26 mouse cellular contexts compared by ENCODE assay signal in the genomic region with DNA sequence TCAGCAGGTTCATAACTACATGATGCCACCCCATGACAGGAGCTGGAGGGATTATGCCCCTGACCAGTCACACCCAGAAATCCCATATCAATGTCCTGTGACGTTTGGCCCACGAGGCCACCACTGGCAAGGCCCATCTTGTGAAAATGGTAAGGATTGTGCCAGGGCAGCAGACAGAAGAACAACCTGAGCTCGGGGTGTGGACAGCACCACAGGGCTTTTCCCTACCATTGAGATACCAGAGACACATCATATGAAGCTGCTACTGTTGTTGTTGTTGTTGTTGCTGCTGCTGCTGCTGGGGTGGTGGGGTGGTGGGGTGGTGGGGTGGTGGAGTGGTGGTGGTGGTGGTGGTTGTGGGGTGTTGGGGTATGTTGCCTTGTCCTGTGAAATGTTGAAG. TPM values are rescaled to one million over a fixed set of nuclear protein-coding genes. Genes with fewer than 3 reads are reported as not detected.
A peak's percentile ranks its signal among the peaks of the same experiment; 100 is the strongest.
DNase-seq lines count a peak whose midpoint lies in the region; ATAC-seq and TF ChIP-seq lines count a peak whose summit lies in the region.
"Had no signal": no experiment of that assay in that cellular context is flagged by ENCODE, and none has a peak within 500 bp of the region (broad histone marks: within the 10 kb centered on the region; RNA-seq: fewer than 3 reads in every experiment).

No protein-coding gene starts in this region.

- ATAC-seq in limb, embryonic 11.5 days (ENCODE audit: insufficient number of reproducible peaks, low FRiP score, low TSS enrichment, low read depth), result no peak
- ATAC-seq in frontal cortex, adult (ENCODE audit: low TSS enrichment), result no peak
- no peak for ATAC-seq in hindbrain, embryonic 11.5 days (ENCODE audit: low FRiP score)
- ATAC-seq: forebrain, embryonic 14.5 days; forebrain, embryonic 16.5 days; Patski had no signal

- no peak overlapping the region for H3K27ac ChIP-seq in limb, embryonic 11.5 days (replicated peaks; ENCODE audit: low read depth, low read length)
- no peak overlapping the region for H3K27ac ChIP-seq in limb, embryonic 10.5 days
- H3K27ac ChIP-seq in CH12.LX (ENCODE audit: insufficient read depth, low read depth), result peak overlapping the region; percentile 71
- no peak overlapping the region for H3K27ac ChIP-seq in hindbrain, embryonic 11.5 days (ENCODE audit: low read depth, low read length)
- H3K27ac ChIP-seq: embryonic facial prominence, embryonic 13.5 days; embryonic facial prominence, embryonic 15.5 days; forebrain, embryonic 10.5 days; forebrain, embryonic 12.5 days had no signal

- dilution Hi-C loops in CH12.LX (cut with MboI; ENCODE audit: extremely low pct_ligation_motif_present, extremely low pct_unique_long_range_greater_than_20kb, low sequenced_read_pairs), result no loop called here

- H3K36me3 ChIP-seq in limb, embryonic 11.5 days (ENCODE audit: control insufficient read depth, insufficient read depth, low read length), result no peaks in the 10 kb centered on the region
- no peaks in the 10 kb centered on the region for H3K36me3 ChIP-seq in limb, embryonic 10.5 days
- H3K36me3 ChIP-seq in CH12.LX (replicated peaks in 1 of 2; ENCODE audit: control insufficient read depth in 1 of 2, insufficient read depth in 1 of 2, low read length in 1 of 2), result peaks cover 57 to 78% of the 10 kb centered on the region in 2 experiments
- H3K36me3 ChIP-seq in hindbrain, embryonic 11.5 days (ENCODE audit: control insufficient read depth, insufficient read depth, low read length), result no peaks in the 10 kb centered on the region
- H3K36me3 ChIP-seq: embryonic facial prominence, embryonic 13.5 days; embryonic facial prominence, embryonic 15.5 days; forebrain, embryonic 10.5 days; forebrain, embryonic 12.5 days; G1E had no signal

- DNase-seq in limb, embryonic 11.5 days (ENCODE audit: low spot score), result peak; percentile 8
- no peak for DNase-seq in limb, embryonic 10.5 days (ENCODE audit: low spot score)
- no peak for DNase-seq in CH12.LX (ENCODE audit: extremely low read depth)
- DNase-seq in induced T-regulatory cell, adult 2 months (ENCODE audit: low read depth), result peak; percentile 53
- DNase-seq in hindbrain, embryonic 11.5 days (ENCODE audit: low spot score), result no peak
- DNase-seq: adrenal gland, adult 8-10 months; adrenal gland, postnatal 25 days; cerebellum, adult 11 months; cerebellum, adult 18-20 months; cerebellum, adult 8-10 months; cerebellum, adult 9-11 months; cerebellum, postnatal 14 days; cerebellum, postnatal 36 days; embryo, embryonic 11 days had no signal

- H3K9me3 ChIP-seq in limb, embryonic 11.5 days (ENCODE audit: control insufficient read depth, low read length), result no peaks in the 10 kb centered on the region
- H3K9me3 ChIP-seq in limb, embryonic 10.5 days (replicated peaks), result no peaks in the 10 kb centered on the region
- H3K9me3 ChIP-seq in CH12.LX (replicated peaks; ENCODE audit: low read length), result no peaks in the 10 kb centered on the region
- no peaks in the 10 kb centered on the region for H3K9me3 ChIP-seq in hindbrain, embryonic 11.5 days (ENCODE audit: control insufficient read depth, low read length)
- H3K9me3 ChIP-seq: embryonic facial prominence, embryonic 13.5 days; embryonic facial prominence, embryonic 15.5 days; forebrain, embryonic 10.5 days; forebrain, embryonic 12.5 days; G1E had no signal

- TF ChIP-seq RAD21 in CH12.LX (IDR thresholded peaks at IDR 0.05; ENCODE audit: low read depth, low read length), result no peak

- peaks cover 8% of the 10 kb centered on the region for H3K4me1 ChIP-seq in limb, embryonic 11.5 days (ENCODE audit: control insufficient read depth, insufficient read depth, low read length)
- H3K4me1 ChIP-seq in limb, embryonic 10.5 days, result peaks cover 25% of the 10 kb centered on the region
- H3K4me1 ChIP-seq in CH12.LX (ENCODE audit: control insufficient read depth in 1 of 2, insufficient read depth in 2 of 2), result peaks cover 6 to 57% of the 10 kb centered on the region in 2 experiments
- H3K4me1 ChIP-seq in hindbrain, embryonic 11.5 days (replicated peaks; ENCODE audit: control insufficient read depth, insufficient read depth, low read length), result peaks cover 2% of the 10 kb centered on the region; the same call in 1 of the 2 replicates

- no peak overlapping the region for H3K4me3 ChIP-seq in limb, embryonic 11.5 days (ENCODE audit: low read depth, low read length)
- H3K4me3 ChIP-seq in limb, embryonic 10.5 days, result no peak overlapping the region
- H3K4me3 ChIP-seq in CH12.LX (replicated peaks in 1 of 3; ENCODE audit: low read depth in 2 of 3, low read length in 2 of 3, poor library complexity in 1 of 3), result peak overlapping the region; percentile 57 to 98 (median 87)
- H3K4me3 ChIP-seq in hindbrain, embryonic 11.5 days (ENCODE audit: low read depth, low read length), result no peak overlapping the region
- H3K4me3 ChIP-seq: embryonic facial prominence, embryonic 13.5 days; embryonic facial prominence, embryonic 15.5 days; erythroblast, embryonic 14.5 days; forebrain, embryonic 10.5 days; forebrain, embryonic 12.5 days had no signal

- peak; percentile 53 for TF ChIP-seq POLR2A in CH12.LX (IDR thresholded peaks at IDR 0.05; ENCODE audit: low read depth, low read length)

- no peak for TF ChIP-seq CTCF in CH12.LX (conservative IDR thresholded peaks at IDR 0.05 in 1 of 2, IDR thresholded peaks at IDR 0.05 in 1 of 2; ENCODE audit: low read depth in 2 of 2, low read length in 2 of 2)

- peaks cover 93% of the 10 kb centered on the region for H3K79me2 ChIP-seq in CH12.LX (replicated peaks; ENCODE audit: control insufficient read depth, extremely low read depth, insufficient read depth, poor library complexity, severe bottlenecking)

- in situ Hi-C loops in CH12.LX (cut with MboI; ENCODE audit: low pct_ligation_motif_present, low pct_unique_long_range_greater_than_20kb, low sequenced_read_pairs), result loop anchor here (5.0 to 10.0 kb wide), 3 partner anchors 36 to 149 kb away; no protein-coding TSS in a partner anchor

- WGBS in limb, embryonic 11.5 days, result 75% methylated on average over 3 of the region's 3 CpGs
- WGBS in limb, embryonic 10.5 days, result 92% methylated on average over 3 of the region's 3 CpGs
- 89% methylated on average over 3 of the region's 3 CpGs for WGBS in hindbrain, embryonic 11.5 days

- no peak for TF ChIP-seq EP300 in CH12.LX (IDR thresholded peaks at IDR 0.05; ENCODE audit: low read length)

- no peak overlapping the region for H3K9ac ChIP-seq in limb, embryonic 11.5 days (ENCODE audit: low read length)
- H3K9ac ChIP-seq in CH12.LX (ENCODE audit: insufficient read depth, low read depth), result peak overlapping the region; percentile 77
- H3K9ac ChIP-seq in hindbrain, embryonic 11.5 days (ENCODE audit: low read depth, low read length), result no peak overlapping the region
- H3K9ac ChIP-seq: embryonic facial prominence, embryonic 13.5 days; embryonic facial prominence, embryonic 15.5 days; forebrain, embryonic 12.5 days had no signal

- H3K4me2 ChIP-seq in limb, embryonic 11.5 days (ENCODE audit: low read depth, severe bottlenecking), result no peak overlapping the region
- H3K4me2 ChIP-seq in CH12.LX (ENCODE audit: insufficient read depth, low read depth, poor library complexity, severe bottlenecking), result peak overlapping the region; percentile 95
- H3K4me2 ChIP-seq in hindbrain, embryonic 11.5 days (replicated peaks; ENCODE audit: low read depth, low read length), result no peak overlapping the region
- H3K4me2 ChIP-seq: embryonic facial prominence, embryonic 13.5 days; embryonic facial prominence, embryonic 15.5 days; forebrain, embryonic 12.5 days had no signal

- peaks cover 36% of the 10 kb centered on the region for H3K27me3 ChIP-seq in limb, embryonic 11.5 days (ENCODE audit: control insufficient read depth, insufficient read depth, low read length)
- H3K27me3 ChIP-seq in limb, embryonic 10.5 days (ENCODE audit: low read depth, poor library complexity, severe bottlenecking), result peaks cover 54% of the 10 kb centered on the region
- H3K27me3 ChIP-seq in CH12.LX (replicated peaks), result no peaks in the 10 kb centered on the region
- peaks cover 40% of the 10 kb centered on the region for H3K27me3 ChIP-seq in hindbrain, embryonic 11.5 days (ENCODE audit: control insufficient read depth, insufficient read depth, low read length)

TF ChIP-seq in CH12.LX, 34 proteins besides CTCF, POLR2A, EP300 and RAD21:
- no peak for TF ChIP-seq KAT2A (IDR thresholded peaks at IDR 0.05; ENCODE audit: insufficient replicate concordance, low read length)
- TF ChIP-seq USF1 (IDR thresholded peaks at IDR 0.05; ENCODE audit: low read depth, low read length), result no peak
- TF ChIP-seq GABPA (IDR thresholded peaks at IDR 0.05; ENCODE audit: insufficient replicate concordance, low read depth, low read length), result no peak
- TF ChIP-seq UBTF (IDR thresholded peaks at IDR 0.05; ENCODE audit: low read depth, low read length), result no peak
- TF ChIP-seq PAX5 (IDR thresholded peaks at IDR 0.05; ENCODE audit: low read length), result no peak
- no peak for TF ChIP-seq USF2 (conservative IDR thresholded peaks at IDR 0.05; ENCODE audit: low read depth, low read length)
- no peak for TF ChIP-seq CHD1 (IDR thresholded peaks at IDR 0.05; ENCODE audit: low read depth, low read length)
- TF ChIP-seq CHD2 (IDR thresholded peaks at IDR 0.05; ENCODE audit: low read length), result no peak
- TF ChIP-seq E2F4 (IDR thresholded peaks at IDR 0.05; ENCODE audit: insufficient replicate concordance, low read depth, low read length), result no peak
- no peak for TF ChIP-seq MEF2A (IDR thresholded peaks at IDR 0.05; ENCODE audit: borderline replicate concordance, low read depth, low read length)
- TF ChIP-seq NELFE (IDR thresholded peaks at IDR 0.05; ENCODE audit: low read depth, low read length), result no peak
- no peak for TF ChIP-seq ELF1 (IDR thresholded peaks at IDR 0.05; ENCODE audit: low read depth, low read length)
TF ChIP-seq in CH12.LX: peak in this region for 0.

RNA-seq across cellular contexts. Expression of gene Irf4, which starts 4.4 kb away (rescaled TPM):
- not detected in 2 replicates for polyA plus RNA-seq in limb, embryonic 11.5 days (2014; fragmentation: Nextera tagmentation; extraction: Ambion mirVana)
- polyA plus RNA-seq in limb, embryonic 10.5 days (2016; fragmentation: Nextera tagmentation; extraction: Ambion mirVana), result not detected in 2 replicates
- total RNA-seq in CH12.LX (2012; rRNA removed) (115 and 138 TPM in 2 replicates), CH12.LX (2014; rRNA removed) (122 and 142 TPM in 2 replicates)
- polyA plus RNA-seq in CH12.LX (2012; ENCODE audit: insufficient read length, low read depth), result 74.5 and 81.7 TPM in 2 replicates
- polyA plus RNA-seq in hindbrain, embryonic 11.5 days (2014; fragmentation: Nextera tagmentation; extraction: Ambion mirVana), result 0.03 and 0.06 TPM in 2 replicates
- polyA plus RNA-seq: C2C12; embryonic facial prominence, embryonic 11.5 days; erythroblast, embryonic 14.5 days; forebrain, embryonic 10.5 days; G1E had no signal

Comparison
In these comparisons a context has a peak if more than half of its experiments do, and no peak if none do; other contexts are left out.
1. DNase-seq: peak in limb, embryonic 11.5 days (single experiment) and induced T-regulatory cell, adult 2 months (single experiment); none in limb, embryonic 10.5 days (single experiment), CH12.LX (single experiment) and hindbrain, embryonic 11.5 days (single experiment).
2. H3K4me3 ChIP-seq: peak in CH12.LX (3 of 3); none in limb, embryonic 11.5 days (single experiment), limb, embryonic 10.5 days (single experiment) and hindbrain, embryonic 11.5 days (single experiment).
3. RNA of gene Irf4, which starts 4.4 kb away (polyA plus RNA-seq): 74.5 to 81.7 TPM in CH12.LX; 0.03 to 0.06 TPM in hindbrain, embryonic 11.5 days, not detected in limb, embryonic 10.5 days and not detected in limb, embryonic 11.5 days; every median in the first group is over 10 times any median in the second.